Mouse (Mus musculus): ENCODE measurements at regions not wholly inside any gene's neighbourhood (a gene's known extent, or its start where the extent isn't known, plus 50 kb on each side); places are given as distances from the start of the nearest gene placed in this dataset.
A peak's percentile ranks its signal among the peaks of the same experiment; 100 is the strongest.
"Not testable (repeated sequence)": the region's sequence is repeated elsewhere in the genome, so short reads cannot be mapped to it uniquely, and the experiment has no call there.

DNA sequence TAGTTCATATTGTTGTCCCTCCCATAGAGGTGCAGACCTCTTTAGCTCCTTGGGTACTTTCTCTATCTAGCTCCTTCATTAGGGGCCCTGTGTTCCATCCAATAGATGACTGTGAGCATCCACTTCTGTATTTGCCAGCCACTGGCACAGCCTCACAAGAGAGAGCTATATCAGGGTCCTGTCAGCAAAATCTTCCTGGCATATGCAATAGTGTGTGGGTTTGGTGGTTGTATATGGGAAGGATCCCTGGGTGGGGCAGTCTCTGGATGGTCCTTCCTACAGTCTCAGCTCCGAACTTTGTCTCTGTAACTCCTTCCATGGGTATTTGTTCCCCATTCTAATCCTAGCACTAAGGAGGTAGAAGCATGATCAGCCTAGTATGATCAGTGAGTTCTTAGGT, 82.0 kb downstream of the Tomm20 start:
- WGBS: 89% methylated on average over 1 of the region's 1 CpGs

DNA sequence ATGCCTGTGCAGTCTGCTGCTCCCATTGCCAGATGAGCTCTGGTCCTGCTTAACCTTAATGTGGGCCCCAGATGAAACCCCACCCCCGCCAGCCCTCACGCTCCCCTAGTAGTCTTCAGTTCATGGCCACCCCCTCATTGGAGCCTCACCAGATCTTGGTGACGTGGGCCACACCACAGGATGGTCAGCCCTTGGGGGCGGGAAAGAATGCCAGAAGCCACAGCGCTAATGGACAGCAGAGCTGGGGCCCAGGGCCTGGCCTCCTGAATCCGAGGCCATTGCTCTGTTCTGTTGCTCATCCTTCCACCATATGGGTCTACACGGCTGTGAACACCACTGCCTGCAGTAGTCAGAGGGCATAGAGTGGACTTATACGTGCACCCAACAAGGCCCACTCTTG, 83.9 kb downstream of the Tomm20 start:
- Histone ChIP-seq H3K9me3 (replicated peaks) (no peaks in the 10 kb centered on the region), H3K4me1 (peaks cover 4% of the 10 kb centered on the region; the same call in 1 of the 2 replicates), H3K27me3 (ENCODE audit: low read depth, poor library complexity, severe bottlenecking) (no peaks in the 10 kb centered on the region), H3K4me3 (no peak overlapping the region), H3K27ac (0 out of 2 replicates have a peak overlapping the region, but pooled peaks have one; percentile 21), H3K36me3 (no peaks in the 10 kb centered on the region)
- DNase-seq (ENCODE audit: low spot score): no peak
- WGBS: 87% methylated on average over 8 of the region's 8 CpGs

More for the DNA sequence above, 82.0 kb downstream of the Tomm20 start:
- not testable (repeated sequence) for H3K27ac ChIP-seq; DNase-seq (ENCODE audit: low spot score); H3K4me3 ChIP-seq; H3K36me3 ChIP-seq; H3K27me3 ChIP-seq (ENCODE audit: low read depth, poor library complexity, severe bottlenecking); H3K9me3 ChIP-seq (replicated peaks); H3K4me1 ChIP-seq

DNA sequence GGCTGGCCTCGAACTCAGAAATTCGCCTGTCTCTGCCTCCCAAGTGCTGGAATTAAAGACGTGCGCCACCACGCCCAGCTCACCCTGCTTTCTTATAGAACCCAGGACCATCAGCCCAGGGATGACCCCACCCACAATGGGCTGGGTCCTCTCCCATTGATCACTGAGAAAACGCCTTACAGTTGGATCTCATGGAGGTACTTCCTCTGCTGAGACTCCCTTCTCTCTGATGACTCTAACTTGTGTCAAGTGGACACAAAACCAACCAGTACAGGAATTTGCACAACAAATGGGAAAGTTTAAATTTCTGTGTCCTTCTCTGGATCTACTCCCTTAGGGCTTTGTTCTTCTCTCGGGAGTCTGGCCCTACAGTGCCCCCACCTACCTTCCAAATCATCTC, 85.0 kb downstream of the Tomm20 start:
- no peak overlapping the region for H3K27ac ChIP-seq
- WGBS: 92% methylated on average over 7 of the region's 7 CpGs

GRCm38 (mm10) chr8:126859706-126860424, 85.8 kb downstream of the Tomm20 start:
- Histone ChIP-seq H3K9me3 (replicated peaks) (no peaks in the 10 kb centered on the region), H3K27ac (no peak overlapping the region), H3K4me1 (peaks cover 4% of the 10 kb centered on the region; the same call in 1 of the 2 replicates), H3K36me3 (no peaks in the 10 kb centered on the region), H3K27me3 (ENCODE audit: low read depth, poor library complexity, severe bottlenecking) (no peaks in the 10 kb centered on the region), H3K4me3 (no peak overlapping the region)
- 88% methylated on average over 5 of the region's 5 CpGs for WGBS
- DNase-seq (ENCODE audit: low spot score): no peak

More for the DNA sequence above, 85.0 kb downstream of the Tomm20 start:
- H3K4me3 ChIP-seq: no peak overlapping the region
- DNase-seq (ENCODE audit: low spot score): no peak
- peaks cover 4% of the 10 kb centered on the region; the same call in 1 of the 2 replicates for H3K4me1 ChIP-seq
- H3K27me3 ChIP-seq (ENCODE audit: low read depth, poor library complexity, severe bottlenecking): no peaks in the 10 kb centered on the region
- no peaks in the 10 kb centered on the region for H3K36me3 ChIP-seq
- no peaks in the 10 kb centered on the region for H3K9me3 ChIP-seq (replicated peaks)

DNA sequence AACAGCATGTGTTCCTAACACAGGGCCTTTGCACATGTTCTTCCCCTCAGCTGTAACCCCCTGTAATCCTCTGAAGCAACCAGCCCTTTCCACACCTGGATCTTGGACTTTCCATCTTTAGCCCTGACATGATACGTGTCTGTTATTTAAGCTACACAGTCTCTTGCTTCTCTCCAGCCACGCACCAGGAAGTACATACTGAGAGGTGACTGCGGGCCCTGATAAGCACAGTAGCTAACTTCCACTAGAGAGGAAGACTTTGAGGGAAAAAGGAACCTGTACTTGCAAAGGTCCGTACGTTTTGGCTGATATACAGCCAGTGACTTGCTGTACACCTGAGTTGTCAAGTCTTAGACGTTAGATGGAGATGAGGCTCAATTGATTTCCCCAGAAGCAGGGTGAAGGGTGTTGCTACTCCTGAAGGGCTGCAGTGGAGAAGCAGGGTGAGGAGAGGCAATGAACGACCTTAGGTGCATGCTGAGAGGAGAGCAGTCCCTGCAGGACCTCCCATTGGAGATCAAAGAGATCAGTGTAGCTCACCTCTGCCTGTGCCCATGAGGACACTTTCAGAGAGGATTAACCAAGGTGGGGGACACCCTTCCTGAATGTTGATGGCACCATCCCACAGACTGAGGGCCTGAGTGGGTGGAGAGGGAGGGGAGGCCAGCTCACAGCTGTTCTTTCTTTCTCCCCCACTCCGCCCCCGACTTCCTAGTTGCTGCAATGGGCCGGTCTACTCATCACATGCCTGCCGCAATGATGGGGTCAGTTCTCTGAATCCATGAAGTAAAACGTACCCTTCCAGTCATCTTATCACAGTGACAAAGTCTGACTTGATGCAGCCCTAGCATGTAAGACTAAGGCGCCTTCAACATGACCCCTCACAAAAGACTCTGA, 88.1 kb downstream of the Tomm20 start:
- H3K27me3 ChIP-seq (ENCODE audit: low read depth, poor library complexity, severe bottlenecking): no peaks in the 10 kb centered on the region
- no peak for DNase-seq (ENCODE audit: low spot score)
- no peaks in the 10 kb centered on the region for H3K9me3 ChIP-seq (replicated peaks)
- H3K36me3 ChIP-seq: no peaks in the 10 kb centered on the region
- no peak overlapping the region for H3K4me3 ChIP-seq
- H3K27ac ChIP-seq: no peak overlapping the region
- 77% methylated on average over 13 of the region's 13 CpGs for WGBS
- H3K4me1 ChIP-seq: peaks cover 19% of the 10 kb centered on the region

DNA sequence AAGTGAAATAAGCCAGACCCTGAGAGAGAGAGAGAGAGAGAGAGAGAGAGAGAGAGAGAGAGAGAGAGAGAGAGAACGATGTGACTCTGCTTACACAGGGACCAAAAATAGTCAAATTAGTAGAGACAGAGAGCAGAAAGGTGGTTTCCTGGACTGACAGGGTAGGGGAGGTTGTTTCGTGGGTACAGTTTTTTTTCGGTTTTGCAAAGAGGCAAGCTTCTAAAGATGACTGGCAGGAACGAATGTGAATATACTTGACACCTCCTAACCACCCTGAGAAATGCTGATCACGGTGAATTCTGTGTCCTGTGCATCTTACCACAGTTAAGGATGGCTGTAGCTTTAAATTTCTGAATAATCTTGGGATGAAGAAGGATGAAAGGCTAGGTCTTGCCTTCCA, 89.7 kb downstream of the Tomm20 start:
- Histone ChIP-seq H3K4me1 (peaks cover 21% of the 10 kb centered on the region), H3K27ac (no peak overlapping the region), H3K27me3 (ENCODE audit: low read depth, poor library complexity, severe bottlenecking) (no peaks in the 10 kb centered on the region), H3K9me3 (replicated peaks) (no peaks in the 10 kb centered on the region), H3K4me3 (no peak overlapping the region), H3K36me3 (no peaks in the 10 kb centered on the region)
- no peak for DNase-seq (ENCODE audit: low spot score)
- 88% methylated on average over 5 of the region's 5 CpGs for WGBS

- Histone ChIP-seq H3K4me3 (no peak overlapping the region), H3K36me3 (no peaks in the 10 kb centered on the region), H3K27me3 (ENCODE audit: low read depth, poor library complexity, severe bottlenecking) (no peaks in the 10 kb centered on the region), H3K4me1 (peaks cover 23% of the 10 kb centered on the region), H3K9me3 (replicated peaks) (no peaks in the 10 kb centered on the region), H3K27ac (no peak overlapping the region)
- 79% methylated on average over 2 of the region's 2 CpGs for WGBS
- no peak for DNase-seq (ENCODE audit: low spot score)
Observed at GRCm38 (mm10) chr8:126855056-126855609, 90.5 kb downstream of the Tomm20 start.

DNA sequence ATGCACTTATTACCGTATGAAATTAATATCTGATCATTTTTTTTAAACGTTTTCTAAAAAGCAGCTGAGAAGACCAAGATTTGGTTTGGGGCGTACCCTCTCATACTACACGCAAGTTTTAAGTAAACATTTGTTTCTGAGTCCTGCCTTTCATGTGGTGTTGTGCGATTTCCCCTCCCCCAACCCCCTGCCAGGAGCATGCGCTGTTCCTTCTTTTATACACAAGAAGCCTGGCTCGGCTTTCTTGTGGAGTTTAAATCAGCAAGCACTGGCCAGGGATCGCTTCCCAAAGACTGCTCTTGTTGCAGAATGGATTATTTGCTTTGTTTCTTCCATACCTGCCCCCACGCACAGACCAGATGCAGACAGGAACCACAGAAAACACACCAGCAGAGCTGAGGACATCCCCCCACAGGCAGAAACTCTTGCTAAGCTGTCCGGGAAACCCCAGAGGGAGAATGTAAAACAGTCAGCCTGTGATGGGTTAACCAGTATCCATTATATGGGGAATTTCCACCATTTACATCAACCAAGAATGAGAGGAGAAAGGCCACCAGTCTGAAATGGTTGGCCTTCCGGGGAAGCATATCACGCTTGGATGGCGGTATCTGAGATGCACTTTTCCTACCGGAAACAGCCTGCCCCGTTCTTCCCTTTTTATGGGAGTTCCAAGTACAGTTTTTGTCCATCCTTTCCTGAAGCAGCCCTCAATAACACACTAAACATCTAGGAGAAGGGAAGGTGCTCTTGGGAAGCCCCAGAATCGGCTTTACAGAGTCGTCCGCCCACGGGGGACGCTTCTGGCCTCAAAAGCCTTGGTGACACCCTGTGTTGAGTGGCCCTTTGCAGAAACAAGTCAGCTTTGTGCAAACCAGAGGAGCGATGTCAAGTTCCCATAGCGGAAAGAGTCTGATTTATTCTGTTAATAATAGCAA, 91.3 kb downstream of the Tomm20 start:
- Histone ChIP-seq H3K27ac (peak overlapping the region; percentile 79), H3K4me1 (peaks cover 31% of the 10 kb centered on the region), H3K9me3 (replicated peaks) (no peaks in the 10 kb centered on the region), H3K27me3 (ENCODE audit: low read depth, poor library complexity, severe bottlenecking) (no peaks in the 10 kb centered on the region), H3K4me3 (no peak overlapping the region), H3K36me3 (no peaks in the 10 kb centered on the region)
- no peak for DNase-seq (ENCODE audit: low spot score)
- 82% methylated on average over 22 of the region's 22 CpGs for WGBS

GRCm38 (mm10) chr8:126852663-126853390, 92.8 kb downstream of the Tomm20 start:
- H3K4me3 ChIP-seq: no peak overlapping the region
- 68% methylated on average over 10 of the region's 10 CpGs for WGBS
- H3K27ac ChIP-seq: peak overlapping the region; percentile 25
- no peaks in the 10 kb centered on the region for H3K27me3 ChIP-seq (ENCODE audit: low read depth, poor library complexity, severe bottlenecking)
- DNase-seq (ENCODE audit: low spot score): no peak
- peaks cover 38% of the 10 kb centered on the region for H3K4me1 ChIP-seq
- H3K9me3 ChIP-seq (replicated peaks): no peaks in the 10 kb centered on the region
- no peaks in the 10 kb centered on the region for H3K36me3 ChIP-seq

GRCm38 (mm10) chr8:126852184-126852583, 93.5 kb downstream of the Tomm20 start:
- peak overlapping the region; percentile 25 for H3K27ac ChIP-seq
- H3K4me3 ChIP-seq: no peak overlapping the region
- H3K9me3 ChIP-seq (replicated peaks): no peaks in the 10 kb centered on the region
- WGBS: 59% methylated on average over 5 of the region's 5 CpGs
- no peaks in the 10 kb centered on the region for H3K27me3 ChIP-seq (ENCODE audit: low read depth, poor library complexity, severe bottlenecking)
- H3K4me1 ChIP-seq: peaks cover 44% of the 10 kb centered on the region
- no peaks in the 10 kb centered on the region for H3K36me3 ChIP-seq
- no peak for DNase-seq (ENCODE audit: low spot score)

- Histone ChIP-seq H3K27me3 (ENCODE audit: low read depth, poor library complexity, severe bottlenecking) (no peaks in the 10 kb centered on the region), H3K4me1 (peaks cover 46% of the 10 kb centered on the region), H3K36me3 (no peaks in the 10 kb centered on the region), H3K4me3 (no peak overlapping the region), H3K9me3 (replicated peaks) (no peaks in the 10 kb centered on the region), H3K27ac (no peak overlapping the region)
- no peak for DNase-seq (ENCODE audit: low spot score)
- 89% methylated on average over 3 of the region's 3 CpGs for whole genome bisulfite sequencing
Observed at GRCm38 (mm10) chr8:126851780-126852179, 93.9 kb downstream of the Tomm20 start.

GRCm38 (mm10) chr8:126850189-126850535, 95.5 kb downstream of the Tomm20 start:
- DNase-seq (ENCODE audit: low spot score): no peak
- Histone ChIP-seq H3K27me3 (ENCODE audit: low read depth, poor library complexity, severe bottlenecking) (no peaks in the 10 kb centered on the region), H3K36me3 (no peaks in the 10 kb centered on the region), H3K27ac (peak overlapping the region; percentile 76), H3K4me1 (peaks cover 50% of the 10 kb centered on the region), H3K9me3 (replicated peaks) (no peaks in the 10 kb centered on the region), H3K4me3 (no peak overlapping the region)
- 68% methylated on average over 1 of the region's 1 CpGs for WGBS
